Mouse (Mus musculus): ENCODE measurements around the gene Slc16a1. TPM values are rescaled to one million over a fixed set of nuclear protein-coding genes. Genes with fewer than 3 reads are reported as not detected.

Slc16a1 gene
- total and polyA plus RNA-seq, 2 experiments, result 30.8 to 34.2 TPM

Other genes with a start within 250 kb of the Slc16a1 start
- gene Lrig2, start 126.8 kb upstream of the Slc16a1 start, total RNA-seq (2014; rRNA removed), result 5.8 and 7.1 TPM in 2 replicates
- gene Lrig2, start 126.8 kb upstream of the Slc16a1 start, polyA plus RNA-seq (2012; rRNA removed), result 2.2 and 2.8 TPM in 2 replicates
- 0.28 and 0.54 TPM in 2 replicates for gene Ppm1j, start 142.4 kb downstream of the Slc16a1 start, total RNA-seq (2014; rRNA removed)
- 0.65 and 1.4 TPM in 2 replicates for gene Ppm1j, start 142.4 kb downstream of the Slc16a1 start, polyA plus RNA-seq (2012; rRNA removed)
- gene Fam19a3, start 143.2 kb downstream of the Slc16a1 start, total RNA-seq (2014; rRNA removed), result under 0.01 and 0.07 TPM in 2 replicates
- 0.04 and 0.05 TPM in 2 replicates for gene Fam19a3, start 143.2 kb downstream of the Slc16a1 start, polyA plus RNA-seq (2012; rRNA removed)
- 10.0 and 15.5 TPM in 2 replicates for gene Rhoc, start 149.7 kb downstream of the Slc16a1 start, total RNA-seq (2014; rRNA removed)
- 9.1 and 11.7 TPM in 2 replicates for gene Rhoc, start 149.7 kb downstream of the Slc16a1 start, polyA plus RNA-seq (2012; rRNA removed)
- gene Mov10, start 179.9 kb downstream of the Slc16a1 start, total RNA-seq (2014; rRNA removed), result 9.3 and 12.4 TPM in 2 replicates
- 11.6 and 15.9 TPM in 2 replicates for gene Mov10, start 179.9 kb downstream of the Slc16a1 start, polyA plus RNA-seq (2012; rRNA removed)
- 30.5 and 39.8 TPM in 2 replicates for gene St7l, start 225.3 kb downstream of the Slc16a1 start, total RNA-seq (2014; rRNA removed)
- gene St7l, start 225.3 kb downstream of the Slc16a1 start, polyA plus RNA-seq (2012; rRNA removed), result 5.4 and 7.5 TPM in 2 replicates
- gene Capza1, start 225.8 kb downstream of the Slc16a1 start, total RNA-seq (2014; rRNA removed), result 29.1 and 30.1 TPM in 2 replicates
- gene Capza1, start 225.8 kb downstream of the Slc16a1 start, polyA plus RNA-seq (2012; rRNA removed), result 8.1 and 8.4 TPM in 2 replicates